Mouse (Mus musculus) brain, embryonic 14.5 days (tissue): ENCODE results near the gene Tas2r109. TPM values are rescaled to one million over a fixed set of nuclear protein-coding genes. Genes with fewer than 3 reads are reported as not detected.
"Not testable (repeated sequence)": the region's sequence is repeated elsewhere in the genome, so short reads cannot be mapped to it uniquely, and the experiment has no call there.

Source experiments
- DNase-seq: peaks from one replicate; pipeline ENCODE4 v3.0.0-alpha.2; 2011; ENCODE audit warnings: low read depth
- CTCF ChIP-seq: fragments of 200-500 bp; IDR thresholded peaks from 2 replicates; pipeline ENCODE4 v1.5.1; 2012; ENCODE audit warnings: inconsistent platforms, mild to moderate bottlenecking, moderate library complexity, borderline replicate concordance; ENCODE audit not compliant: insufficient read depth, insufficient read length; ENCODE audit errors: extremely low read depth
- POLR2A ChIP-seq: fragments of 200-500 bp; IDR thresholded peaks from 2 replicates; pipeline ENCODE4 v1.6.1; 2012; ENCODE audit warnings: mild to moderate bottlenecking, inconsistent platforms, borderline replicate concordance; ENCODE audit not compliant: poor library complexity, insufficient read depth, insufficient read length, severe bottlenecking; ENCODE audit errors: extremely low read depth
- polyA plus RNA-seq: library from polyadenylated mRNA; depleted of rRNA; stranded (reverse); fragments of >200 nt; gene quantifications from 2 replicates; pipeline ENCODE4 v1.2.3, GENCODE M21; 2012; rRNA removed

Tas2r109 gene
- polyA plus RNA-seq: not detected in 2 replicates

GRCm38 (mm10) chr6:132980865-132981264 lies at the start of gene Tas2r109:
Tas2r109 (minus strand) TSS chr6:132980965.
- no peak for TF ChIP-seq CTCF
- no peak for TF ChIP-seq POLR2A
- DNase-seq: no peak

DNA sequence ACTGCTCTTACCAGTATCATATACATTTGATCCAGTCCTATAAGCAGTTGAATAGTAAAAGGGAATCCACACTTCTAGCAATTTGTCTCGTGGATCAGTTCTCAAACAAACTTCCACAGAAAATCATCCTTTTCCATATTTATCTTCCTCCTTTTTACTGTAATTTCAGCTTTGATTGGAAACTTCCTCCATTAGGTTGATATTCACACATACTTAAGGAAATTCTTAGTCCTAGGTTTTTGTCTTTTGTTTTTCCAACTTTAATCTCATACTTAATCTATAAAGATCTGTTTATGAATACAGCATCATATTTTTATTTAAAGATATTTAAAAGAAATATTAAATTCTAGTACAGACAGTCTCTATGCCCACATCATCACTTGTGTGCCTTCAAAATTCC lies 22.9 kb downstream of the Tas2r109 start, which contains the start of gene Tas2r131:
Gene Tas2r131, minus strand, starts transcription at position 101 of the 400 bp plus-strand sequence.
- no peak for TF ChIP-seq CTCF
- no peak for TF ChIP-seq POLR2A
- DNase-seq: no peak

- DNase-seq: no peak
- TF ChIP-seq CTCF (no peak), POLR2A (no peak)
Measured at GRCm38 (mm10) chr6:132950802-132951201, 30.0 kb downstream of the Tas2r109 start, which contains the start of gene Tas2r129. Tas2r129 (plus strand) TSS chr6:132951102.

- DNase-seq: not testable (repeated sequence)
Measured at GRCm38 (mm10) chr6:132941376-132941775, 39.4 kb downstream of the Tas2r109 start.

Other genes starting within 250 kb of the Tas2r109 start
- gene Tas2r115, start 242.9 kb downstream of the Tas2r109 start, polyA plus RNA-seq: not detected in 2 replicates
- gene Tas2r124, start 226.2 kb downstream of the Tas2r109 start, polyA plus RNA-seq: not detected in 2 replicates
- gene Tas2r102, start 218.8 kb downstream of the Tas2r109 start, polyA plus RNA-seq: not detected in 2 replicates
- gene Tas2r136, start 202.8 kb downstream of the Tas2r109 start, polyA plus RNA-seq: not detected in 2 replicates
- gene Tas2r117, start 178.1 kb downstream of the Tas2r109 start, polyA plus RNA-seq: not detected in 2 replicates
- not detected in 2 replicates for gene Tas2r123, start 133.8 kb downstream of the Tas2r109 start, polyA plus RNA-seq
- not detected in 2 replicates for gene Tas2r116, start 125.5 kb downstream of the Tas2r109 start, polyA plus RNA-seq
- gene Tas2r110, start 113.0 kb downstream of the Tas2r109 start, polyA plus RNA-seq: not detected in 2 replicates
- gene Tas2r113, start 88.0 kb downstream of the Tas2r109 start, polyA plus RNA-seq: not detected in 2 replicates
- gene Tas2r125, start 71.3 kb downstream of the Tas2r109 start, polyA plus RNA-seq: not detected in 2 replicates
- gene Tas2r129, start 29.9 kb downstream of the Tas2r109 start, polyA plus RNA-seq: not detected in 2 replicates
- not detected in 2 replicates for gene Tas2r131, start 23.0 kb downstream of the Tas2r109 start, polyA plus RNA-seq
- gene Tas2r103, start 56.1 kb upstream of the Tas2r109 start, polyA plus RNA-seq: not detected in 2 replicates
- not detected in 2 replicates for gene Tas2r140, start 74.9 kb upstream of the Tas2r109 start, polyA plus RNA-seq
- 44.6 and 49.6 TPM in 2 replicates for gene Smim10l1, start 123.9 kb upstream of the Tas2r109 start, polyA plus RNA-seq